Mouse (Mus musculus) CD4-positive, CD25-positive, alpha-beta regulatory T cell, adult 9 weeks (primary cell): ENCODE results near the gene Gls. TPM values are rescaled to one million over a fixed set of nuclear protein-coding genes. Genes with fewer than 3 reads are reported as not detected.

Source experiments
- polyA plus RNA-seq: library from polyadenylated mRNA; unstranded; fragments of 100-300 nt; shearing (Covaris generic); gene quantifications from one replicate; pipeline ENCODE4 v1.2.1, GENCODE M21; 2017

The Gls gene
- polyA plus RNA-seq: 21.9 TPM

GRCm38 (mm10) chr1:52233143-52233713 is at the start of gene Gls:
Gene Gls (minus strand): TSS chr1:52233232.

GRCm38 (mm10) chr1:52118860-52119591 is 114.0 kb downstream of the Gls start, which contains the start of gene Stat1:
Gene Stat1 (plus strand): TSS chr1:52119440.

Other genes starting within 250 kb of the Gls start
- gene Stat4, start 246.1 kb downstream of the Gls start, polyA plus RNA-seq: 201 TPM
- 1,058 TPM for gene Stat1, start 113.8 kb downstream of the Gls start, polyA plus RNA-seq